Mouse (Mus musculus) midbrain, postnatal 0 days (tissue): ENCODE data around the gene Sh2d1b2. TPM values are rescaled to one million over a fixed set of nuclear protein-coding genes. Genes with fewer than 3 reads are reported as not detected.
"Not testable (repeated sequence)": the region's sequence is repeated elsewhere in the genome, so short reads cannot be mapped to it uniquely, and the experiment has no call there.

Experiments used
- ATAC-seq: fragments of 200-750 bp; cut with Nextera tagmentation; 2 replicates; pipeline ENCODE4 v1.8.0; 2017; ENCODE audit warnings: moderate number of reproducible peaks, mild to moderate bottlenecking, moderate TSS enrichment, moderate library complexity; ENCODE audit not compliant: low FRiP score
- DNase-seq: peaks from one replicate; pipeline ENCODE4 v3.0.0-alpha.2; 2015; ENCODE audit warnings: low spot score
- H3K27ac ChIP-seq: fragments of 300-500 bp; sonication (generic); 2 replicates; pipeline ENCODE4 v1.5.1; 2014; ENCODE audit warnings: low read depth, mild to moderate bottlenecking, low read length, mixed read lengths
- H3K27me3 ChIP-seq: fragments of 300-500 bp; sonication (generic); 2 replicates; pipeline ENCODE4 v1.6.1; 2014; ENCODE audit warnings: low read length, control low read depth, mixed read lengths; ENCODE audit not compliant: insufficient read depth
- H3K36me3 ChIP-seq: fragments of 300-500 bp; sonication (generic); 2 replicates; pipeline ENCODE4 v1.6.1; 2014; ENCODE audit warnings: low read length, control low read depth, mixed read lengths; ENCODE audit not compliant: insufficient read depth
- H3K4me1 ChIP-seq: fragments of 300-500 bp; sonication (generic); 2 replicates; pipeline ENCODE4 v1.6.1; 2014; ENCODE audit warnings: mild to moderate bottlenecking, control low read depth, antibody characterized with exemption, low read length, mixed read lengths; ENCODE audit not compliant: insufficient read depth
- H3K4me2 ChIP-seq: fragments of 300-500 bp; sonication (generic); 2 replicates; pipeline ENCODE4 v1.6.1; 2014; ENCODE audit warnings: low read depth, mild to moderate bottlenecking, low read length, mixed read lengths; ENCODE audit not compliant: poor library complexity, severe bottlenecking
- H3K4me3 ChIP-seq: fragments of 300-500 bp; sonication (generic); 2 replicates; pipeline ENCODE4 v1.5.1; 2014; ENCODE audit warnings: low read depth, mild to moderate bottlenecking, low read length, moderate library complexity
- H3K9ac ChIP-seq: fragments of 300-500 bp; sonication (generic); replicated peaks from 2 replicates; pipeline ENCODE4 v1.6.1; 2014; ENCODE audit warnings: mild to moderate bottlenecking, low read length, moderate library complexity, mixed read lengths; ENCODE audit not compliant: poor library complexity, severe bottlenecking
- H3K9me3 ChIP-seq: fragments of 300-500 bp; sonication (generic); 2 replicates; pipeline ENCODE4 v1.6.1; 2016; ENCODE audit warnings: low read length, control low read depth
- CTCF ChIP-seq: IDR thresholded peaks from 2 replicates; pipeline ENCODE4 v1.5.1; 2016; ENCODE audit warnings: antibody characterized with exemption, mild to moderate bottlenecking
- WGBS: fragments of 180-500 bp; shearing (Covaris S2); extraction: QIAGEN DNeasy Blood & Tissue Kit; methylation state at CpG from one replicate; pipeline ENCODE4 v1.1.7; 2014; 5-methylcytosine and 5-hydroxymethylcytosine counted together
- polyA plus RNA-seq: library from polyadenylated mRNA; unstranded; fragments of >200 nt; fragmentation: Nextera tagmentation; extraction: Ambion mirVana; gene quantifications from 2 replicates; pipeline ENCODE4 v1.2.1, GENCODE M21; 2015
- total RNA-seq: library from RNA; depleted of rRNA; stranded (reverse); fragments of >200 nt; gene quantifications from 2 replicates; pipeline ENCODE4 v1.2.3, GENCODE M21; 2014; rRNA removed

Gene Sh2d1b2
- 0.11 TPM in 1 of 2 replicates, not detected in the other for total RNA-seq
- polyA plus RNA-seq: not detected in 2 replicates

- H3K9ac ChIP-seq, H3K27me3 ChIP-seq, H3K4me3 ChIP-seq, H3K27ac ChIP-seq, H3K9me3 ChIP-seq, H3K36me3 ChIP-seq, ATAC-seq, H3K4me2 ChIP-seq, DNase-seq, H3K4me1 ChIP-seq: not testable (repeated sequence)
- WGBS: 67% methylated on average over 5 of the region's 6 CpGs
Measured at GRCm38 (mm10) chr1:170232688-170233087, at the start of gene Sh2d1b2. Sh2d1b2 (plus strand) TSS chr1:170232749.

- WGBS: 95% methylated on average over 3 of the region's 3 CpGs
- Histone ChIP-seq H3K9me3 (no peaks in the 10 kb centered on the region), H3K27me3 (no peaks in the 10 kb centered on the region), H3K36me3 (no peaks in the 10 kb centered on the region), H3K4me2 (no peak overlapping the region), H3K9ac (no peak overlapping the region), H3K4me3 (no peak overlapping the region), H3K4me1 (no peaks in the 10 kb centered on the region), H3K27ac (no peak overlapping the region)
- no peak for TF ChIP-seq CTCF
- ATAC-seq: no peak
- no peak for DNase-seq
Measured at GRCm38 (mm10) chr1:170185137-170185536, 47.4 kb upstream of the Sh2d1b2 start.

- ATAC-seq (no peak), DNase-seq (no peak)
- no peak overlapping the region for H3K27ac ChIP-seq
Measured at GRCm38 (mm10) chr1:170186531-170186930, 46.0 kb upstream of the Sh2d1b2 start.

GRCm38 (mm10) chr1:170188601-170189000, 43.9 kb upstream of the Sh2d1b2 start:
- no peak overlapping the region for H3K9ac ChIP-seq
- 83% methylated on average over 11 of the region's 11 CpGs for WGBS
- no peaks in the 10 kb centered on the region for H3K4me1 ChIP-seq
- 0 out of 2 replicates have a peak, but pooled peaks cover 5% of the 10 kb centered on the region for H3K36me3 ChIP-seq
- DNase-seq (no peak), ATAC-seq (no peak)
- H3K27ac ChIP-seq: no peak overlapping the region
- H3K27me3 ChIP-seq: no peaks in the 10 kb centered on the region
- no peak overlapping the region for H3K4me3 ChIP-seq
- no peaks in the 10 kb centered on the region for H3K9me3 ChIP-seq
- H3K4me2 ChIP-seq: no peak overlapping the region
- no peak for TF ChIP-seq CTCF

More at GRCm38 (mm10) chr1:170186531-170186930, 46.0 kb upstream of the Sh2d1b2 start:
- no peak overlapping the region for H3K9ac ChIP-seq
- no peaks in the 10 kb centered on the region for H3K36me3 ChIP-seq
- no peaks in the 10 kb centered on the region for H3K4me1 ChIP-seq
- H3K9me3 ChIP-seq: no peaks in the 10 kb centered on the region
- TF ChIP-seq CTCF: no peak
- 79% methylated on average over 5 of the region's 5 CpGs for WGBS
- H3K4me3 ChIP-seq: no peak overlapping the region
- H3K27me3 ChIP-seq: no peaks in the 10 kb centered on the region
- no peak overlapping the region for H3K4me2 ChIP-seq

- ATAC-seq: no peak
- Histone ChIP-seq H3K27me3 (no peaks in the 10 kb centered on the region), H3K4me1 (no peaks in the 10 kb centered on the region), H3K9ac (no peak overlapping the region), H3K4me3 (no peak overlapping the region), H3K9me3 (no peaks in the 10 kb centered on the region), H3K27ac (no peak overlapping the region), H3K36me3 (peaks cover 15% of the 10 kb centered on the region), H3K4me2 (no peak overlapping the region)
- DNase-seq: no peak
- TF ChIP-seq CTCF: no peak
- WGBS: 74% methylated on average over 4 of the region's 4 CpGs
Measured at GRCm38 (mm10) chr1:170190225-170190624, 42.3 kb upstream of the Sh2d1b2 start.

- Histone ChIP-seq H3K36me3 (peaks cover 26% of the 10 kb centered on the region), H3K9me3 (no peaks in the 10 kb centered on the region)
- ATAC-seq: no peak
Measured at GRCm38 (mm10) chr1:170191925-170192324, 40.6 kb upstream of the Sh2d1b2 start.

More at GRCm38 (mm10) chr1:170191925-170192324, 40.6 kb upstream of the Sh2d1b2 start:
- TF ChIP-seq CTCF: no peak
- H3K9ac ChIP-seq: no peak overlapping the region
- no peak overlapping the region for H3K4me3 ChIP-seq
- H3K4me1 ChIP-seq: no peaks in the 10 kb centered on the region
- no peak for DNase-seq
- H3K27ac ChIP-seq: no peak overlapping the region
- H3K27me3 ChIP-seq: no peaks in the 10 kb centered on the region
- 81% methylated on average over 1 of the region's 1 CpGs for WGBS
- H3K4me2 ChIP-seq: no peak overlapping the region
